Mouse (Mus musculus) hindbrain, embryonic 15.5 days (tissue): ENCODE measurements around the gene Tcp1. TPM values are rescaled to one million over a fixed set of nuclear protein-coding genes. Genes with fewer than 3 reads are reported as not detected.
A peak's percentile ranks its signal among the peaks of the same experiment; 100 is the strongest.
"Not testable (repeated sequence)": the region's sequence is repeated elsewhere in the genome, so short reads cannot be mapped to it uniquely, and the experiment has no call there.

Experiments used
- ATAC-seq: fragments of 200-750 bp; cut with Nextera tagmentation; 2 replicates; pipeline ENCODE4 v1.8.0; 2017; ENCODE audit warnings: low read depth, moderate number of reproducible peaks, moderate TSS enrichment; ENCODE audit not compliant: low FRiP score
- H3K27ac ChIP-seq: fragments of 300-500 bp; sonication (generic); replicated peaks from 2 replicates; pipeline ENCODE4 v1.5.1; 2015; ENCODE audit warnings: mild to moderate bottlenecking, inconsistent platforms
- H3K27me3 ChIP-seq: fragments of 300-500 bp; sonication (generic); 2 replicates; pipeline ENCODE4 v1.6.1; 2015; ENCODE audit warnings: control low read depth, inconsistent platforms
- H3K36me3 ChIP-seq: fragments of 300-500 bp; sonication (generic); 2 replicates; pipeline ENCODE4 v1.6.1; 2015; ENCODE audit warnings: control low read depth, inconsistent platforms
- H3K4me1 ChIP-seq: fragments of 300-500 bp; sonication (generic); replicated peaks from 2 replicates; pipeline ENCODE4 v1.6.1; 2015; ENCODE audit warnings: control low read depth, inconsistent platforms
- H3K4me2 ChIP-seq: fragments of 300-500 bp; sonication (generic); 2 replicates; pipeline ENCODE4 v1.6.1; 2015; ENCODE audit warnings: moderate library complexity, mild to moderate bottlenecking, inconsistent platforms
- H3K4me3 ChIP-seq: fragments of 300-500 bp; sonication (generic); 2 replicates; pipeline ENCODE4 v1.5.1; 2015; ENCODE audit warnings: mild to moderate bottlenecking, inconsistent platforms
- H3K9ac ChIP-seq: fragments of 300-500 bp; sonication (generic); 2 replicates; pipeline ENCODE4 v1.6.1; 2015; ENCODE audit warnings: inconsistent platforms
- H3K9me3 ChIP-seq: fragments of 300-500 bp; sonication (generic); 2 replicates; pipeline ENCODE4 v1.6.1; 2016; ENCODE audit warnings: control low read depth, inconsistent platforms
- WGBS: fragments of 180-500 bp; shearing (Covaris S2); methylation state at CpG from one replicate; pipeline ENCODE4 v1.1.7; 2015; 5-methylcytosine and 5-hydroxymethylcytosine counted together
- polyA plus RNA-seq: library from polyadenylated mRNA; unstranded; fragments of >200 nt; fragmentation: Nextera tagmentation; extraction: Ambion mirVana; gene quantifications from 2 replicates; pipeline ENCODE4 v1.2.1, GENCODE M21; 2015

Gene Tcp1
- polyA plus RNA-seq, 1 experiment from 2014 or later, result 324 TPM

GRCm38 (mm10) chr17:12921073-12921472 lies 5.6 kb downstream of the Tcp1 start:
- Histone ChIP-seq H3K9me3 (no peaks in the 10 kb centered on the region), H3K27ac (no peak overlapping the region), H3K4me1 (peaks cover 10% of the 10 kb centered on the region), H3K4me2 (no peak overlapping the region), H3K36me3 (peaks cover 69% of the 10 kb centered on the region), H3K9ac (no peak overlapping the region), H3K4me3 (no peak overlapping the region), H3K27me3 (no peaks in the 10 kb centered on the region)
- no peak for ATAC-seq
- 95% methylated on average over 1 of the region's 1 CpGs for WGBS

- Histone ChIP-seq H3K4me1 (no peaks in the 10 kb centered on the region), H3K27me3 (no peaks in the 10 kb centered on the region), H3K4me2 (no peak overlapping the region), H3K4me3 (no peak overlapping the region), H3K36me3 (peaks cover 62% of the 10 kb centered on the region), H3K27ac (no peak overlapping the region), H3K9ac (no peak overlapping the region), H3K9me3 (no peaks in the 10 kb centered on the region)
- WGBS, result 92% methylated on average over 3 of the region's 3 CpGs
- ATAC-seq, result no peak
Observed at GRCm38 (mm10) chr17:12925001-12925400, 9.5 kb downstream of the Tcp1 start.

GRCm38 (mm10) chr17:12925703-12926180 lies 10.2 kb downstream of the Tcp1 start:
- ATAC-seq, result no peak
- H3K36me3 ChIP-seq, result peaks cover 55% of the 10 kb centered on the region
- no peaks in the 10 kb centered on the region for H3K4me1 ChIP-seq
- no peak overlapping the region for H3K4me3 ChIP-seq
- H3K9me3 ChIP-seq, result no peaks in the 10 kb centered on the region
- H3K4me2 ChIP-seq, result no peak overlapping the region
- H3K27me3 ChIP-seq, result no peaks in the 10 kb centered on the region
- no peak overlapping the region for H3K27ac ChIP-seq
- H3K9ac ChIP-seq, result no peak overlapping the region
- WGBS, result 90% methylated on average over 8 of the region's 8 CpGs

- H3K9ac ChIP-seq, H3K4me1 ChIP-seq, H3K9me3 ChIP-seq, ATAC-seq, H3K4me2 ChIP-seq, H3K27me3 ChIP-seq, H3K36me3 ChIP-seq, H3K4me3 ChIP-seq, H3K27ac ChIP-seq: not testable (repeated sequence)
- WGBS, result 85% methylated on average over 5 of the region's 5 CpGs
Observed at GRCm38 (mm10) chr17:12931576-12931975, 16.1 kb downstream of the Tcp1 start.

GRCm38 (mm10) chr17:12935719-12936118 lies 20.2 kb downstream of the Tcp1 start:
- no peak overlapping the region for H3K4me2 ChIP-seq
- ATAC-seq, result no peak
- H3K36me3 ChIP-seq, result no peaks in the 10 kb centered on the region
- no peak overlapping the region for H3K27ac ChIP-seq
- H3K9me3 ChIP-seq, result no peaks in the 10 kb centered on the region
- WGBS, result 68% methylated on average over 4 of the region's 4 CpGs
- H3K4me1 ChIP-seq, result 0 out of 2 replicates have a peak, but pooled peaks cover 7% of the 10 kb centered on the region
- H3K9ac ChIP-seq, result no peak overlapping the region
- no peak overlapping the region for H3K4me3 ChIP-seq
- no peaks in the 10 kb centered on the region for H3K27me3 ChIP-seq

GRCm38 (mm10) chr17:12937412-12937970 lies 22.0 kb downstream of the Tcp1 start:
- no peaks in the 10 kb centered on the region for H3K9me3 ChIP-seq
- H3K27ac ChIP-seq, result no peak overlapping the region
- H3K4me1 ChIP-seq, result 0 out of 2 replicates have a peak, but pooled peaks cover 7% of the 10 kb centered on the region
- no peak overlapping the region for H3K4me2 ChIP-seq
- H3K36me3 ChIP-seq, result peaks cover 6% of the 10 kb centered on the region
- no peaks in the 10 kb centered on the region for H3K27me3 ChIP-seq
- 94% methylated on average over 2 of the region's 2 CpGs for WGBS
- H3K4me3 ChIP-seq, result no peak overlapping the region
- no peak overlapping the region for H3K9ac ChIP-seq
- ATAC-seq, result no peak

GRCm38 (mm10) chr17:12938077-12938476 lies 22.6 kb downstream of the Tcp1 start:
- Histone ChIP-seq H3K9ac (no peak overlapping the region), H3K4me1 (0 out of 2 replicates have a peak, but pooled peaks cover 7% of the 10 kb centered on the region), H3K9me3 (no peaks in the 10 kb centered on the region), H3K27me3 (no peaks in the 10 kb centered on the region), H3K4me2 (no peak overlapping the region), H3K4me3 (no peak overlapping the region), H3K36me3 (peaks cover 12% of the 10 kb centered on the region), H3K27ac (no peak overlapping the region)
- no peak for ATAC-seq
- 39% methylated on average over 2 of the region's 2 CpGs for WGBS

GRCm38 (mm10) chr17:12939377-12940148 lies 24.1 kb downstream of the Tcp1 start:
- H3K9me3 ChIP-seq, H3K27me3 ChIP-seq, H3K4me1 ChIP-seq, H3K27ac ChIP-seq, H3K9ac ChIP-seq: not testable (repeated sequence)
- H3K36me3 ChIP-seq, result peaks cover 22% of the 10 kb centered on the region
- 0 out of 2 replicates have a peak overlapping the region, but pooled peaks have one; percentile 22 for H3K4me3 ChIP-seq
- peak overlapping the region; percentile 52 for H3K4me2 ChIP-seq
- WGBS, result 66% methylated on average over 2 of the region's 12 CpGs
- ATAC-seq, result peak; percentile 69

GRCm38 (mm10) chr17:12940151-12940805 lies 24.8 kb downstream of the Tcp1 start, which contains the start of gene Acat3:
Gene Acat3 (minus strand): TSS chr17:12940600.
- H3K4me2 ChIP-seq, result peak within 1 kb of the TSS; percentile 52
- H3K9me3 ChIP-seq, result no peaks in the 10 kb centered on the region
- H3K27ac ChIP-seq, result no peak within 1 kb of the TSS
- H3K36me3 ChIP-seq, result peaks cover 29% of the 10 kb centered on the region
- H3K27me3 ChIP-seq, result no peaks in the 10 kb centered on the region
- 17% methylated on average over 27 of the region's 27 CpGs for WGBS
- H3K4me1 ChIP-seq, result 0 out of 2 replicates have a peak, but pooled peaks cover 7% of the 10 kb centered on the region
- H3K9ac ChIP-seq, result no peak within 1 kb of the TSS; the same call in 1 of the 2 replicates
- peak within 1 kb of the TSS; percentile 22; the same call in 1 of the 2 replicates for H3K4me3 ChIP-seq
- peak; percentile 69; the same call in 1 of the 2 replicates for ATAC-seq

GRCm38 (mm10) chr17:12941543-12942260 lies 26.2 kb downstream of the Tcp1 start:
- Histone ChIP-seq H3K4me2 (no peak overlapping the region), H3K9me3 (no peaks in the 10 kb centered on the region), H3K9ac (no peak overlapping the region), H3K27me3 (no peaks in the 10 kb centered on the region), H3K4me3 (no peak overlapping the region), H3K36me3 (peaks cover 41% of the 10 kb centered on the region), H3K27ac (no peak overlapping the region), H3K4me1 (0 out of 2 replicates have a peak, but pooled peaks cover 7% of the 10 kb centered on the region)
- no peak for ATAC-seq
- 84% methylated on average over 8 of the region's 8 CpGs for WGBS

- Histone ChIP-seq H3K4me3 (no peak overlapping the region), H3K9ac (no peak overlapping the region), H3K36me3 (peaks cover 43% of the 10 kb centered on the region), H3K27ac (no peak overlapping the region), H3K9me3 (no peaks in the 10 kb centered on the region), H3K27me3 (no peaks in the 10 kb centered on the region), H3K4me1 (0 out of 2 replicates have a peak, but pooled peaks cover 7% of the 10 kb centered on the region), H3K4me2 (no peak overlapping the region)
- 95% methylated on average over 6 of the region's 6 CpGs for WGBS
- ATAC-seq, result no peak
Observed at GRCm38 (mm10) chr17:12942459-12943162, 27.1 kb downstream of the Tcp1 start.
